Mouse (Mus musculus) MEL (cell line): ENCODE measurements at regions not wholly inside any gene's neighbourhood (a gene's known extent, or its start where the extent isn't known, plus 50 kb on each side); places are given as distances from the start of the nearest gene placed in this dataset.

Experiments
- CHD2 ChIP-seq: IDR thresholded peaks from 2 replicates; pipeline ENCODE4 v1.6.1; 2011; ENCODE audit warnings: low read length, improper control_type of control experiment
- CTCF ChIP-seq, 3 experiments: IDR thresholded peaks in 2 of 3; conservative IDR thresholded peaks in 1 of 3; 2 replicates each; pipeline ENCODE4 v1.5.1; 2011 to 2012; ENCODE audit warnings: low read length in 3 of 3, low read depth in 2 of 3, mild to moderate bottlenecking in 2 of 3, improper control_type of control experiment in 1 of 3, inconsistent platforms in 1 of 3, mixed read lengths in 1 of 3, moderate library complexity in 1 of 3; ENCODE audit not compliant: control insufficient read depth in 1 of 3, insufficient read depth in 1 of 3, poor library complexity in 1 of 3, severe bottlenecking in 1 of 3
- ELF1 ChIP-seq: IDR thresholded peaks from 2 replicates; pipeline ENCODE4 v1.6.1; 2014; ENCODE audit warnings: low read depth, mild to moderate bottlenecking, inconsistent platforms, low read length, improper control_type of control experiment, moderate library complexity
- EP300 ChIP-seq, 2 experiments: IDR thresholded peaks; 2 replicates each; pipeline ENCODE4 v1.6.1; 2011; ENCODE audit warnings: improper control_type of control experiment in 2 of 2, low read length in 2 of 2, low read depth in 1 of 2, mild to moderate bottlenecking in 1 of 2
- GATA1 ChIP-seq: IDR thresholded peaks from 2 replicates; pipeline ENCODE4 v1.6.1; 2011; ENCODE audit warnings: low read depth, low read length, improper control_type of control experiment
- JUND ChIP-seq: IDR thresholded peaks from 2 replicates; pipeline ENCODE4 v1.6.1; 2011; ENCODE audit warnings: low read depth, mild to moderate bottlenecking, improper control_type of control experiment, low read length
- MAX ChIP-seq: IDR thresholded peaks from 2 replicates; pipeline ENCODE4 v1.6.1; 2011; ENCODE audit warnings: low read length, improper control_type of control experiment
- POLR2A ChIP-seq, 2 experiments: IDR thresholded peaks; 2 replicates each; pipeline ENCODE4 v1.6.1; 2011 to 2012; ENCODE audit warnings: low read length in 2 of 2, mild to moderate bottlenecking in 2 of 2, control low read depth in 1 of 2, improper control_type of control experiment in 1 of 2, low read depth in 1 of 2, moderate library complexity in 1 of 2; ENCODE audit not compliant: control insufficient read depth in 1 of 2, insufficient read depth in 1 of 2, poor library complexity in 1 of 2
- RAD21 ChIP-seq: IDR thresholded peaks from 2 replicates; pipeline ENCODE4 v1.6.1; 2011; ENCODE audit warnings: mild to moderate bottlenecking, low read depth, low read length, improper control_type of control experiment
- RCOR1 ChIP-seq: IDR thresholded peaks from 2 replicates; pipeline ENCODE4 v1.6.1; 2012; ENCODE audit warnings: low read depth, mild to moderate bottlenecking, inconsistent platforms, low read length, improper control_type of control experiment
- TAL1 ChIP-seq: IDR thresholded peaks from 2 replicates; pipeline ENCODE4 v1.6.1; 2012; ENCODE audit warnings: mild to moderate bottlenecking, inconsistent platforms, low read length, moderate library complexity, mixed read lengths
- TCF12 ChIP-seq: IDR thresholded peaks from 2 replicates; pipeline ENCODE4 v1.6.1; 2014; ENCODE audit warnings: low read depth, mild to moderate bottlenecking, inconsistent platforms, low read length, improper control_type of control experiment, moderate library complexity

DNA sequence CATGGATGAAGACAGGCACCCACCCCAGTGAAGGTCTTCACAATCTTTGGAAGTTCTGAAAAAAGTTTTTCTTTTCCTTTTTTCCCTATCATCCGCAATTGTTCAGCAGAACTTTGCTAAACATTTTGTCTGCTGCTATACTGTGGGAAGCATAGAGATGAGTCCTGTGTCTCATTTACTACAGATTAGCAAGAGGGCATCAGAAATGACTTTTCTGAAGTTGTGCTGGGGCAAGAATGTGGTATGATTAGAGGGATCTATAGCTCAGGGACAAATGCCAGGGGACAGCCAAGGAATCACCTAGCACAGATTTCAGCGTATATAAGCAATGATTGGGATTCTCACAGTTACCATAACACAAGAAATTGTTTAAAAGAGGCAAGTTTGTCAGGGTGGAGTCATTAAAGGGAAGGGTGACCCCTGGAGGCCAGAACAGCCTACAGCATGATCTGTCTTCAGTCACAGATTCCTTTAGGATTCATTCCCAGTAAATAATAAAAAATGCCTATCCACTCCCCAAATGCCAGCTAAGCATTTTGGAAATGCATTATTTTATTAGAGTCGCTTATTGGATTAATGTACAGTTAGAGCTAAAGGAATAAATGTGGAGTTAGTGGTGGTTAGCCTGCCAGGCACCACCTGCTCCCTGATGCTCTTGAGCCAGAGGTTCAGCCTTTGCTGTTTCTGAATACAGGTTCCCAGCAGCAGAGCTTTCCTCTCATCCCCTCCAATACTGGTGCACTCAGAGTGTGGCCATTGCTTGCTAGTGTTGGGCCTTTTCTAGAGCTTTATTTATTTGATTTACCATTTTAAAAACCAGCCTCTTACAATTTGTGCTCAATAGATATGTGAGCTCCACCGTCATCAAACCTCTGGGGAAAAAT, 828.6 kb upstream of the Nr2f1 start:
- peak; percentile 29 to 70 (median 58) for TF ChIP-seq CTCF (IDR thresholded peaks at IDR 0.05 in 2 of 3, conservative IDR thresholded peaks at IDR 0.05 in 1 of 3; ENCODE audit: control insufficient read depth in 1 of 3, insufficient read depth in 1 of 3, low read depth in 2 of 3, low read length in 3 of 3, poor library complexity in 1 of 3, severe bottlenecking in 1 of 3)
- TF ChIP-seq TAL1, result no peak
- TF ChIP-seq CHD2, result no peak
- no peak for TF ChIP-seq EP300 (IDR thresholded peaks at IDR 0.05; ENCODE audit: low read depth in 1 of 2, low read length in 2 of 2)
- no peak for TF ChIP-seq MAX
- no peak for TF ChIP-seq GATA1
- TF ChIP-seq RAD21, result peak; percentile 75
- no peak for TF ChIP-seq JUND
- no peak for TF ChIP-seq RCOR1
- TF ChIP-seq ELF1, result no peak
- no peak for TF ChIP-seq TCF12
- no peak for TF ChIP-seq POLR2A (IDR thresholded peaks at IDR 0.05; ENCODE audit: control insufficient read depth in 1 of 2, insufficient read depth in 1 of 2, low read depth in 1 of 2, low read length in 2 of 2, poor library complexity in 1 of 2)
